Mouse (Mus musculus): ENCODE results near the gene Thada.
"Not testable (repeated sequence)": the region's sequence is repeated elsewhere in the genome, so short reads cannot be mapped to it uniquely, and the experiment has no call there.

The Thada gene

DNA sequence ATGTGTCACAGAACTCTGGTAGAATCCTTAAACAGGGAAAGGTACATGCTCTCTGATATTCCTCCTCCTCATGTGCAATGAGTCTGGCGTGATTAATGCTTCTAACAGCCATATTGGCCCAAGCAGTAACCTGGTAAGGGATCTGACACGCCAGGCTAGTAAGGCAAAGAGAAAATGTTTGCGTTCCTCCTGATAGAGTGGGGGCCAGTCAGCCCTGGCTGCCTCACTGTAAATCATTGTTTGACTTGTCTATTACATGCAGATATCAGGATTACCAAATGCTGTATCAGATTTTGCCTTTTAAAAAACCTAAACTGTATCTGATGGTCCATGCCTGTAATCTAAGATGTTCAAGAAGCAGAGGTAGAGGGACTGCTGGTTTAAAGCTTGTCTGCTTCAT, 252.5 kb downstream of the Thada start:
- no peak for DNase-seq

DNA sequence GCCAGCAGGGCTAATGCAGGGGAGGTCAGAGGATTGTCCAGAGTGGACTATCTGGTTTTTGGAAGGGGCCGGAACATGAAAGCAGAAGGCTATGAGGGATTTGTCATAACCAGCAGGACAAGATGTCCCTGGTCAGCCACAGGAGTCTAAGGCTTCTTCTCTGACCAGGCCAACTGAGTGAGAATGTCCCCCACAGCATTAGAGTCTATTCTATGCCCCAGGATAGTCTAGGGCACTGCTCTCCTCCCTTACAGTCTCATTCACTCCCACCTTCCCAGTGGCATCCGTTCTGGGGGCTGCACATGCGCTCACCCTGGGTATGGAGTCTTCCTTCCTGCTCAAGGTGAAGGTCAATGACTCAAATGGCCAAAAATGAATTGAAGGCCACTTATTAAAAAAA, 258.4 kb downstream of the Thada start:
- peak; percentile 42 for DNase-seq

DNA sequence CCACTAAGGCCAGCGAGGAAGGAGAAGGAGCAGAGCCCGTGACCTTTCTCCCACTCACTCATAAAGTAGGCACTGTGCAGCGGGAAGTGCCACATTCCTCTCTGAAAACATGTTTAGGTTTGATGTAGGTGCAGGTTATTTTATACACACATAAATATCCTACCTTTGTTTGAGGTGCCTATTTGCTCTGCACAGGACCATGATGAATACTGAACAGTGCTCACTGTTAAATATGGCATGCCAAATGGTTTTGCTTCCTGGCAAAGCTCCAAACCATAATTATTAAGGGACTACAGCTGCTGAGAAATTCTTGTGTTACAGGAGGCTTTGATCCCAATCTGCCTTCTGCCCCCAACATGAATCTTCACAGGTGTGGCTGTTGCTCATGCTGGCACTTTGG, 259.8 kb downstream of the Thada start:
- DNase-seq, result peak; percentile 57

DNA sequence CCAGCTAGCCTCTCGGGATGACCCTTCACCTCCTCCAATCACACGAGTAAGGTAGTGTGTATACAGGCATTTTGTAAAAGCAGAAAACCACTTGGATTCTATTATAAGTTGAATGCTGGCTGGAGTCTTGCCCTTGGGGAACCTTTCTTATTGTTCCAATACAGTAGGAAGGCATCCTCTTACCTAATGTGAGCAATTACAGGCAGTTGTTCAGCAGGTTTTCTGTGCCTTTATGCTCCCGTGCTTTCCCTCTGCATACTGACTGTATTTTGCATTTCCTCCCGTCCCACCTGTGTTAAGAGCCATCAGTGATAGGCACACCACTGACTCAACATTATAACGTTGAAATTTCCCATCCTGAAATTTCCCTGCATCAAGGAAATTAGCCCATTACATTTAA, 261.0 kb downstream of the Thada start:
- no peak for DNase-seq

DNA sequence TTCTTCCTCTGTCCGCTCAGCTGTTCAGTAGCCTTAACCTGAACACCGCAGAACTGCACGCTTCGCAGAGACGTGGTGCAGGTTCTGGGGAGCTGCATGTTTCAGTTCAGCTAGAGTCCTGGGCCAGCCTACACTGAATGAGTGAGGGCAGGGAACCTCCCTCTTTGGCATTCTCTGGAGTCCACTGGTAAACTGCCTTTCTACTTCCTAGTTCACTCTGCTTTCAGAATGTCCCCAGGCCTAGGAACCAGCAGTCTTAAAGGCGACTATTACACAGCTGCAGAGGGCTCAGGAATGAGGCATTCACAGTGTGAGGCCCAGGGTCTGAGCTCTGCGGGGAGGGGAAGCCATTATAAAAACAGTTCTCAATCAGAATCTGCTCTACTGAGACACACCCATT, 262.7 kb downstream of the Thada start:
- DNase-seq, result peak; percentile 93

DNA sequence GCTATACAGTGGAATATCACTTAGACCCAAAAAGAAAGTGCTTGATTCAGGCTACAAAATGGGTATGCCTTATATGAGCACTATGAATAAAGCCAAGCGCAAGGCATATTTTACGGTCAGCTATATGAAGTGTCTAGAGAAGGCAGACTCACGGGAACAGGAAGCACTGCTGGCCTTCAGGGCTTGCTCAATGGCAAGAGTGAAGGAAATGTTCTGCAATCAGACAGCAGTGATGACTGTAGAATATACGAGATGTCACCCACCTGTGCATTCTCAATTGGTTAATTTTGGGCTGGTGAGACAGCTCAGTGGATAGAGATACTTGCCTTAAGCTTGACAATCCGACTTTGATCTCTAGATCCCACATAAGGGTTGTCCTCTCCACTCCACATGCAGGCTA, 264.8 kb downstream of the Thada start:
- no peak for DNase-seq

DNA sequence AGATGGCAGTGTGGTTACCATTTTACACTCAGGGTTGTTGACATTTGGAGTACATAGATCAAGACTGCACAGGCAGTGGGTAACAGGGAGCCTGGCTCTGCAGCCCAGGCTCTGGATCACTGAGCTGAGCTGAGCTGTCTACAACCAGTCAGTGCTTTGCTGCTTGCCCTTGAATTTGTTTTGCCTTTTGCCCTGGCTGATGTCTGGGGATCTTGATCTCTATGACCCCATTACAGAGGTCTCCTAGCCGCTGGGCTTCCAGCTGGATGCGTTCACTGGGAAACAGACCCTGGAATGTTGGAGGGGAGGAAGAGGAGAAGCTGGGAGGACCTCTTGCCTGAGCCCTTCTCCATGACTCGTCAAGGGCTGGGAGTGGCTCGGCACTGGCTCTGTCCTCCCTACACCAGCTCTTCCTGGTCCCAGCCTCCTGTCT, 268.1 kb downstream of the Thada start:
- peak; percentile 90 for DNase-seq

DNA sequence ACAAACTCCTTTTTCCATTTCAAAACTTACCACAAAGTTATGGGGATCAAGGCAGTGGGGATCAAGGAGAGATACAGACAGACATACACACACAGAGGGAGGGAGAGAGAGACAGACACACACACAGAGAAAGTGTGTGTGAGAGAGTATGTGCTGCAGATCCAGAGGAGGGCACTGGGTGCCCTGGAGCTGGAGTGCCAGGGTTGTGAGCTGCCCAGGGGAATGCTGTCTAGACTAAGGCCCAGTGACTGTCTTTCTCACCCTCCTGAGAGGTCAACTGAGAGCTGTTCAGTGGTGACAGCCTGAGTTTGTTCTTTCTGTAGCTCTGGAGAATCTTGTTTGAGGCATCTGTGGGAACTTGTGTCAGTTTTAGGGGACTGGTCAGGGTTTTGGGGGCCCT, 269.7 kb downstream of the Thada start:
- DNase-seq, result peak; percentile 82

DNA sequence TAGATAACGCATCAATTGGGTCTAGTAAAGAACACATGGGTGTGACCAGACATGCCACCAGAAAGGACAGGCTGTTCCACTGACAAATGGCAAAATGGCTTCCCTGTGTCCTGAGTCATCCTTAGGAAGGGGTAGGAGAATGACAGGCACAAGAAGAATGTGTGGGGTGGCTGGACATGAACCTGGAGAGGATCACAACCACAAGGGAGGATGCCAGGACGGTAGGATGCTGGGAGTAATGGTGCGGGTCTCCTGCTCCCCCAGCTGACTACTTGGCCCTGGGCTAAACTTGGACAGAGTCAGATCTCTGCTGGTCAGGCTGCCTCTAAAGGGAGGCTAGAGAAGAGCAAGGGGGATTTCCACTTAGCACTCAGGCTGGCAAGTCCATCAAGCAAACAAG, 270.2 kb downstream of the Thada start:
- DNase-seq, result peak; percentile 91

DNA sequence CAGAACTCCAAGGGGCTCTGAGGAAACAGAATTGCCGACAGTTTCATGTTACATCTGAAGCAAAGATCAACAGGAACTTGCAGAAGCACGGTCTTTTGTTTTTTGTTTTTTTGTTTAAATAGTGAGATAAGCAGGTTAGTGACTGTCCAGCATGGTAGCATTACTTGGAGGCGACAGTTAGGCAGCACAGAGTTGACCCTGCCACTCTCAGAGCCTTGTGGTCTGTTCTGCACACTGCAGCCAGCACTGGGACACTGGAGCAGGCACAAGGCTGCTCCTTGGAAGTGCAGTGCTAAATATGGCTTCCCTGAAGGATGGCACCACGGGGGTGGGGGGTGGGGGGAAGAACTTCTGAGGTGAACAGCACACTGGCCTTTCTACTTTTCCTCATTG, 271.0 kb downstream of the Thada start:
- DNase-seq, result no peak

DNA sequence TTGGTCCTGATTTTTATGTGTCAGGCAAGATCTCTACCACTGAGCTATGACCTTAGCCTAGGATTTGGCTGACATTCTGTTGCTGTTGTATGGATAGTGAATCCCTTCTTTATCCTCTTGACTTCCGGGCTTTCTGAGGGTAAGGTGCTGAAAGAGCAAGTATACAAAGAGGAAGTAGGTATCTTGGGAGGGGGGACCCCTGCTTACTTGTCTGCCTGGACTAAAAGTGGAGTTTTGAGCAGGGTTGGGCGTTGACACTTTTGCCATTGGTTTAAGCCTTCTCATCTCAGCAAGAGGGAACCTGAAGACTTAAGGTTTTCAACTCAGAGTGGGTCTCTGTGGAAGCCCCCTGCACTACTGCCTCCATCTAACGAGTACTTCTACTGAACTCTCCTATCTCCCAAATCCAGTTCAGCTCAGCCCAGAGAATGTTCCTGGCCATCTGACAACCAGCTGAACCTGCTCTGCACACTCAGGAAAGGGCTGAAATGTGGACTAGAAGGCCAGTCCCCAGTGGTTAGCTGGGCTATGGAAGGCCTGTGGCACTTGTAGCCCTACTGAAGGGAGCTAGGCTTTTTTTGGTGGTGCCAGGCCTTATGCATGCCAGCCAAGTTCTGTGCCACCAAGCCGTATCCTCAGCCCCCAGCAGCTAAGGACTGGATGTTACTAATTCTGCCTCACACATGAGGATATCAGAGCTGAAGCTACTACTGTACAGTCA, 271.6 kb downstream of the Thada start:
- peak; percentile 90 for DNase-seq

DNA sequence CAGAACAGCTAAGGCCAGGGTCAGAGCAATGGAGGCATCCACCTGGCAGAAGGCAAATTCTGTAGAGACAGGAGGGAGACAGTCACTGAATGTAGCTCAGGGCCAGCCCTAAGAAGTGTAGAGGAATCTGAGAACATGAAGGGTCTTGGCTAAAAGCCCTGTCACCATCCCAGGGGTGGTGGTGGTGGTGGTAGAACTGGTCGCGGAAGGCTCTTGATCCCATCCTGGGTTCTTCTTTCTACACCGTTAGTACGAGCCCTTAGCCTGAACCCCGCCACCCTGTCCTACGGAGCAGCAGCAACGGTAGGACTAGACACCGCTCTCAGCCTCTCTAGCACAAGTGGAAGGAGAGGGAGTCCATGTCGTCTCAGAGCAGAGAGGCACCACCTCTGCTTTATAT, 272.6 kb downstream of the Thada start:
- DNase-seq, result peak; percentile 86

DNA sequence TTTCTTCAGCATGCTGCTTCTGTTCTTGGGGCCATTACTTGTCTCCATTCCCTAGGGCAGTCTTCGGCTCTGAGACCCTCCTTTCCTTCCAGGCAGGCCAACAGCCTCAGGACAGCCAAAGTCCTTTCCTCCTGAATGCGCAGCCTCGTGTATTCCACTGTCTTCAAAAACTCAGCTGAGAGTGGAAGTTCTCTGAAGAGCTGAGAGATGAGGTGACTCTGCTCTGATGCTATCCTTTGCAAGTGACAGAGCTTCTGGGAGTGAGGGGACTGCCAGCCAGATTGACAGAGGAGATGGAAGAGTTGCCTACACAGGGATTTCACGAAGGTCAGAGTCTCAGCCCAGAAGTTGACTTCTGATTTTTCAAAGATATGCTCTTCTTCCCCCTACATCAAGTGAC, 274.1 kb downstream of the Thada start:
- peak; percentile 85 for DNase-seq

DNA sequence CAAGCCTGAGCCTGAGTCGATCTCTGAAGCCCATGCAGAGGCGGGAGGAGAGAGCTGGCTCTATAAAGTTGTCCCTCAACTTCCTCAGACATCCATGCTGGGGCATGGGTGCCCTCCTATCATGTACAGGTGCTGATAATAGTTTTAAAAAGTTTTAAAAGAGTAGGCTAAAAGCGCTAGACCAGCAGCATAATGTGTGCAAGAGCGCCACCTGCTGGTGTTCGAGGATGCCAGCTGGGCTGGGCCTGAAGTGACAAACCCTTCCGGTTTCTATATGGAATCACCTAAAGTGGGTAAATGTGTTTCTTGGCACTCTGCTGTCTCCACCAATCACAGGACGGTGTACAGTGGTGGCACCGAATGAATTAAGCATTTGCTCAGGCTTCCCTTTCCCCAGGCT, 275.1 kb downstream of the Thada start:
- peak; percentile 97 for DNase-seq

DNA sequence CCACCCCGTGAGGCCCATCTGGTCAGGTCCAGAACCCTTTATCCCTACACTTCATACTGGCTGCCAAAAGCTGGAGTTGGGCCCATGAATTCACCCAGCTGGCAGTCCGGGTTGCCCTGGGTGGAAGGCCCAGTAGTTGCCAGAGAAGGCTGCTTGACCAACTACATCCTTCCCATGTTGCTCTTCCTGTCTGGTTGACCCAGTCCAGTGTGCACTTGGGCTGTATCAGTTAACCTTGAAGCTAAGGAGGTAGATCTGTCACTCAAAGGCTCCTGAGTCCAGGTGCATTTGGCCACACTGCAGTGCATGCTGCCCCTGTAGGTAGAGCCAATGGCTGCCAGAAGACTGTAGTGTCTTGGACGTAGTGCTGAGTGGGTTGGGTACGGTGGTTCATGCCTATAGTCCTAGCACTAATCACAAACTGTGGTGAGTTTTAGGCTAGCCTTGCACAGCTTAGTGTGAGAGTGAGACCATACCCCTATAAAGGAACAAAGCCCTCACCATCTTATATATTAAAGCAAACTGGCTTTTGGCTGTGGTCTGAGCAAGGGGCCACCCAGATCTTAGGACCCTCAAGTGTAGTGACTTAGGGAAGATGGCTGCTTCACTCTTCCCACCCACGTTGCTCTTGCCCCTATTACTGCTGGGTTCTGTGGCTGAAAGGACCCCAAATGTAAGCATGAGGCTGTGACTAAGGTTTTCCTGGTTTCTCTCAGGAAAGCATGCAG, 276.7 kb downstream of the Thada start:
- DNase-seq, result peak; percentile 98

DNA sequence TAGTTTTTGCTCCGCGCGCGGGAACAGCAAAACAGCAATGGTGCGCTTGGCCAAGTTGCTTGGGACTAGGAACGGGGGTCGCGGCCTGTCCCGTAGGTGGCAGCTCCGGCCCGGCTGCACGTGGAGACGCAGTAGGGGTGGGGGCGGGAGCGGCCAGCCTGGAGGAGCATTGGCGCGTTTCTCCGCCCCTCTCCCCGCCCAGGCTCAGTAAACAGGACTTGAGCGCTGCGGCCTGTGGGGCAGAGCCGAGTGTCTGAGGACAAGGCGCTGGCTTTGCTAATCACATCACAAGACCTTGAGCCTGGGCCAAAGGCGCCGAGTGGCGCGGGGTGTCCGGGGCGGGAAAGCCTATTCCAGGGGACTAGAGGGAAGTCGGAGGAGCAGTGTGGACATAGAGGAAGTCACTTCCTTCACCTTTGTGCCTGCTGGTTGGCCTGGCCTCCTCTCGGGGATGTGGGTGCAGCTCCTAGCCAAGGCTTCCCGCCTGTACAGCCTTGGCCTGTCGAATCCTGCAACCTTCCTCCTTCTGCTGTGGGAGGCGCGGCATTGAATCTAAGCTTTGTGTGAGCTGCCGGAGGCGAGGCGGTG, 277.5 kb downstream of the Thada start:
- DNase-seq, result peak; percentile 100

DNA sequence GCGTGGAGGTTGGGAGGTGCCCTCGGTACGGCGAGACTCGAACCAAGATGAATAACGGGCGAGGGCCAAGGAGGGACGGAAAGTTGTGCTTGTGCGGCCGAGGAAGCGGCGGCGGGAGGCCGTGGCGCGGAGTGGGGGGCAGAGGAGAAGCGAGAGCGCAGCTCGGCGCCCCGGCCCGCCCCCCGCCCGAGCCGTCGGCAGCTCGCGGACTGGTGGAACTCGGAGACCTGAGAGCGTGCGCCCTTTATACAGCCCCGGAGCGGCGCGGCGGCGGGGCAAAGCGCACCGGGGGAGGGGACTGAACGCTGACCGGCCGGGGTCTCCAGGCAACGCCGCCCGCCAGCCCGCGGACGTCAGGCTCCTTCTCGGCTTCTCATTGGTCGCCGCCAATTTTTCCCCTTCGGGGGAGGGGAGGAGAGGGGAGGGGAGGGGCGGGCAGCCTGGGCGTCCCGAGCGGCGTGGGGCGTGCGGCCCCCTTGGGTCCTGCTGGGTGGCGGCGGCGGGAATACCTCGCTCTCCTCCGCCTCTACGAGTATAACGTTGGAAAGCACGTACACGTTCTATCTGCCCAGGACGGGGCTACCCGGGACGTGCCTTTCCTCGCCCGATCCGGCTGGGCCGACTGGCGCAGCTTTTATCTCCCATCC, 278.2 kb downstream of the Thada start, which contains the start of gene Zfp36l2:
Gene Zfp36l2 (minus strand): TSS at position 221 of the 647 bp plus-strand sequence.
- DNase-seq, result peak; percentile 100

DNA sequence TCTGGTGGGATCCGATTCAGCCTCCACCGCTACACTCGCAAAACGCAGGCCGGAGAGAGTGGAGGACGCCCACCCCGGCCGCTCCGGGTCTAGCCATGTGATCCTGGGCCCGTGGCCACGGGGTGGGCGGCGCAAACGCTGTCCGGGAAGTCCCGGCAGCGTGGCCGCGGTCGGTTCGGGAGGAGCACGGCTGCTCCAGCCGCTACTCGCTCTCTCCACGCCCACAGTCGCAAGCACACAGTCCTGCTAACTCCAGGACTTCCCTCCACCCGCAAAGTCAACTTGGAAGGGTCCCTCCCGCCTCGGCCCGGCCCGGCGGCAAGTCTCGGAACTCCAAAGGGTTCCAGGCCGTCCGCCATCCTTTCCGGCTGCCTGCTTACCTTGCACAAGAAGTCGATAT, 278.7 kb downstream of the Thada start:
- not testable (repeated sequence) for DNase-seq

DNA sequence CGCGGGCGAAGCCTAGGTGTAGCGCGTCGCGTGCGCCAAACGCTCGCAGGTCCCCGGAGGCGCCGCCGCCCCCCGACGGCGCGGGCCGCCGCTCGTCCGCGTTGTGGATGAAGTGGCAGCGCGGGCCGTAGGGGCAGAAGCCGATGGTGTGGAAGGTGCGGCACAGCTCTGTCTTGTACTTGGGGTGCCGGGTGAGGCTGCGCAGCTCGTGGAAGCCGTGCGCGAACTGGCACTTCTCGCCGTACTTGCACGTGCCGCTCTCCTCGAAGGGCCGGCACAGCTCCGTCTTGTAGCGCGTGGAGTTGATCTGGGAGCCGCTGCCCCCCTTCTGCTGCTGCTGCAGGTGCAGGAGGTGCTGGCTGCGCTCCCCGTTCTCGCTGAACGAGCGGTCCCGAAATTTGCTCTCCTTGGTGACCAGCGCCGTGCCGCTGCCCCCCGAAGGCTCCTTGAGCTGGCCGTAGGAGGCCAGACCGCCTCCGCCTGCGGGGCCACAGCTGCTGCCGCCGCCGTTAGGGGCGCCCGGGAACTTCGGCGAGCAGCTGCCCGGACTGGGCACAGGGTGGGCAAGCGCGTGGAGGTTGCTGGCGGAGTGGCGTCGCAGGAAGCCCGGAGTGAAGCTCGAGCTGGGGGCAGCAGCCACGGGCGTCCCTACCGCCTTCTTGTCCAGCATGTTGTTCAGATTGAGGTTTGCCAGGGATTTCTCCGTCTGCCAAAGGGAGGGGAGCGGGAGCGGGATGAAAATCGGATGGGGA, 279.4 kb downstream of the Thada start:
- DNase-seq, result peak; percentile 97

DNA sequence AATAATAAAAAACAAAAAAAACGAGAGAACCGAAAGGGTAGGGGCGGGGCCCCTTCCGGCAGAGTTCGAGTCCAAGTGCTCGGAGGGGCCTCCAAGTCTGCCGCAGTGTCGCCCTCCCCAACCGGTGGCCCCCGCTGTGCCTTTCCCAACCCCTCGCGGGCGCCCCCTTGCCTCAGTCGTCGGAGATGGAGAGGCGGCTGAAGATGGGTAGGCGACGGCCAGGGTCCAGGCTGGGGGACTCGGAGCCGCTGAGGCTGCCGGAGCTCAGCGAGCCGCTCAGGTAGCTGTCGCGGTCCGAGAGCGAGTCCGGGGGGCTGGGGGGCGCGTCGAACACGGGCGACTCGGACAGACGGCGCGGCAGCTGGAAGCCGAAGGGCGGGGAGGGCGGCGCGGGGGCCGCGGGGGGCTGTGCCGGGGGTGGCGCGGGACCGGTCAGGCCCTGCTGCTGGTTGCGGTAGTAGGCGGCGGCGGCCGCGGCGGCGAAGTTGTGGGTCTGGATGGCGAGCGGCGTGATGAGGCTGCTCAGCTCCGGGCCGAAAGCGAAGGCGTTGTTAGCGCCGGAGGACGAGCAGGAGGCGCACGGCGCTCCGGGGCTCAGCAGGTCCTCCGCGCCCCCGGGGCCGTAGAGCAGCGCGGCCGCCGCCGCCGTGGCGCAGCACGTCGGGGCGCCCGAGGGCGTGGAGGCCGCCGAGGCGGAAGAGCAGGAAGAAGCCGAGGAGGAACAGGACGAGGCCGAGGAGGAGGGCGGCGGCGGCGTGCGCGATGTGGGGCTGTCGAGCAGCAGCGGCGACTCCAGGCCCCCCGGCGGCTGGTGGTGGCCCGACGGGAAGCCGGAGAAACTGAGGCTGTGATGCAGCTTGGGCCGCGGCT, 280.2 kb downstream of the Thada start:
- peak; percentile 97 for DNase-seq

DNA sequence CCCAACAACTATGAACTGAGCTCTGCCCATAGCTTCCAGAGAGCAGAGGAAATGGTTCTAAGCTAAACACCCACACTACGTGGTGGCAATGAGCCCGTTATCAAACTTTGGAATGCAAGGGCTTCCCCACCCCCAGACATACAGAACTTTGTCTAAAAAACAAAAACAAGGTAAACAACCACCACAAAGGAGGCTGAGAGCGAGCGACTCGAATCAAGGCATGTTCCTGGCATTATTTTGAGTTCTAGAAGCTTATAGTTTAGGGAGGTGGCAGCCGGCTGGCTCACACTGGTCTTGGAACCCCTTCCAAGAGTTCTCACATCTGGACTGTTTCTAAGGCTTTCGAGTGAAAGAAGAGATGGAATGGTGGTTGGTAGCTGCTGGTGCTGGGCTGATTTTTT, 281.0 kb downstream of the Thada start:
- peak; percentile 94 for DNase-seq

DNA sequence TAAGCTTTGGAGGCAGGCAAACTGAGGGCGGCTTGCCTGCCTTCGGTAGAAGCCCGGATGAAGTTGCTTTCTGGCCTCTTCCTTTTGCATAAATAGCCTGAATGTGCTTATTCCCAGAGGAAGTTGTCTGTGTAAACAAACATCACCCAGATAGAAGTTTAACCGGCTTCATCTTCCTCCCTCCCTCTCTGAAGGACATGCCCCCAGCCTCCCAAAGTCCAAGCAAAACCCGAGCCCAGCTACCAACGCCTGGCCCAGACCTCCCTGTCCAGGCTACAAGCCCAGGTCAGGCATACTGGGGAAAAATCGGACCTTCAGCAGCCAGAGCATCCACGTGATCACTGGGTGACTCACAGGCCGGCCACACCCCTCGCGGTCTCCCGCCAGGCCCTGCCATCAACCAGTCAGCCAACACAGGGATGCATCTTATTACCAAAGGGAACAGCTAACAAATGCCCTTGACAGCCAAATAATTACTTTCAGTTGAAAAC, 282.7 kb downstream of the Thada start:
- DNase-seq, result peak; percentile 100
